Mouse (Mus musculus) left cerebral cortex, adult 8-10 months (tissue): ENCODE measurements around the gene Inpp4b. TPM values are rescaled to one million over a fixed set of nuclear protein-coding genes. Genes with fewer than 3 reads are reported as not detected.

Experiments used
- DNase-seq, 2 experiments: peaks; one replicate each; pipeline ENCODE4 v3.0.0; 2022; ENCODE audit warnings: low spot score in 2 of 2
- total RNA-seq, 4 experiments: library from RNA; stranded (reverse); gene quantifications; 2 replicates each; pipeline ENCODE4 v1.2.4; 2022

The Inpp4b gene
- total RNA-seq, 4 experiments from 2014 or later, result 11.3 to 14.2 (median 12.9) TPM

DNA sequence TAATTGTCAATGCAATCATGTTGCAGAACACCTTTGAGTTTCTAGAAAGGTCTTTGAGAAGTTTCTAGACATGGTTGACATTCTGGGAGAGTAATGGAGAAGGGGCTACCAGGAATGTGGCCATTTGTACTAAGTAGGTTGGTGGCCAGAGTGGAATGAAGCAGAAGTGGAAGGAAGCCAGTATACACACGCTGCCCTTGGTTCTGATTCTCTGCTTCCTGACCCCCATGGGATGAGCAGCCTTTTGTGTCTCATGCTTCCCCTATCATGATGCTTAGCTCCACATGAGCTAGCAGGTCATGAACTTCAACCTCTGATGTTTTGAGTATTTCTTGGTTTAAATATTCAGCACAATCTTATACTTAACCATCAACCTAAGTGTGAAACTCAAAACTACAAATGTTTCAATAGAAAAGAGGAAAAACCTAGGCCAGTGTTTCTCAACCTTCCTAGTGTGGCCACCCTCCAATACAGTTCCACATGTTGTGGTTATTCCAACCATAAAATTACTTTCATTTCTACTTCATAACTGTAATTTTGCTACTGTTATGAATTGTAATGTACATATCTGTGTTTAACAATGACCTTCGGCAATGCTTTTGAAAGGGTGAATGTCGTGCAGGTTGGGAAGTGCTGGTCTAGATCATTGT, 233.0 kb downstream of the Inpp4b start:
- no peak for DNase-seq

GRCm38 (mm10) chr8:81578951-81579350, 236.6 kb downstream of the Inpp4b start:
- DNase-seq, result no peak

- DNase-seq, result no peak
Measured at GRCm38 (mm10) chr8:81581817-81582437, 239.6 kb downstream of the Inpp4b start.

- DNase-seq, result no peak
Measured at GRCm38 (mm10) chr8:81582906-81583305, 240.6 kb downstream of the Inpp4b start.

GRCm38 (mm10) chr8:81586783-81587182, 244.4 kb downstream of the Inpp4b start:
- no peak for DNase-seq

- no peak for DNase-seq
Measured at GRCm38 (mm10) chr8:81594134-81594714, 251.9 kb downstream of the Inpp4b start.

- no peak for DNase-seq
Measured at GRCm38 (mm10) chr8:81599209-81599608, 256.9 kb downstream of the Inpp4b start.

- no peak for DNase-seq
Measured at GRCm38 (mm10) chr8:81601136-81601535, 258.8 kb downstream of the Inpp4b start.

- DNase-seq, result no peak
Measured at GRCm38 (mm10) chr8:81608082-81608481, 265.7 kb downstream of the Inpp4b start.

GRCm38 (mm10) chr8:81609064-81609463, 266.7 kb downstream of the Inpp4b start:
- DNase-seq, result no peak

DNA sequence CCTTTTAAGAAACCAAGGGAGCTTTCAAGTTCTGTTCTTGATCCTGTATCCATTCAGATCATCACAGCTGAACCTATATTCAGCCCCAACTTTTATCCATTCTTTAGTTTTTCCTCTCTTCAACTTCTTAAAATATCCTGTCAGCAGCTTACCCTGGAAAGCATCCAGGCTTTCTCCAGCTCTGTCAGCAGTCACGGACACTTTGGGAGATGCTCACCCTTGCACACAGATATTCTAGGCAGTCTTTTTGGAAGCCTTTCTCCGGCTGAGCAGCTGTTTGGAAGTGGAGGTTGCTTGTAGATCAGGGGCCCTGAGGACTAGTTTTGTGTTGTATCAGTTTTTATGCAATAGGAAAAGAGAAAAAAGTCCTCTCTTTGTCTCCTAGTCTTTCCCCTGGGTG, 270.3 kb downstream of the Inpp4b start:
- DNase-seq, result no peak

GRCm38 (mm10) chr8:81614135-81614534, 271.8 kb downstream of the Inpp4b start:
- no peak for DNase-seq

- DNase-seq, result no peak
Measured at GRCm38 (mm10) chr8:81614605-81615004, 272.2 kb downstream of the Inpp4b start.

- no peak for DNase-seq
Measured at GRCm38 (mm10) chr8:81615552-81615951, 273.2 kb downstream of the Inpp4b start.

DNA sequence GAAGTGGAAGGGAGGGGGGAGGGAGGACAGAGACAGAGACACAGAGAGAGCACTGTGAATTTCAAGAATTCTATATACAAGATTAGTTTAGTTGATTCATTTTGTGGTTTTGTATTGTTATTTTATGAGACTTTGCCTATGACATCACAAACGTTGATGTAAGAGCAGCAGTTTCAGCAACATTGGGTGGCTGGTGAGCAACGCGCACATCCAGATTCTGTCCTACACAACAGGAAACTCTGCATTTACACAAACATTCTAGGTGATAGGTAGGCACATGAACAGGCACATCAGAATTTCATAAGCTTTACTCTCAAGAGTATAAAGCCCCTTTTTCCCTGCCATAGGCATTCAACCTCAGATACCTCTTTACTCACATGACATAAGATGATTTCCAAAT, 276.6 kb downstream of the Inpp4b start:
- DNase-seq, result no peak

- DNase-seq, result no peak
Measured at GRCm38 (mm10) chr8:81635015-81635414, 292.7 kb downstream of the Inpp4b start.

DNA sequence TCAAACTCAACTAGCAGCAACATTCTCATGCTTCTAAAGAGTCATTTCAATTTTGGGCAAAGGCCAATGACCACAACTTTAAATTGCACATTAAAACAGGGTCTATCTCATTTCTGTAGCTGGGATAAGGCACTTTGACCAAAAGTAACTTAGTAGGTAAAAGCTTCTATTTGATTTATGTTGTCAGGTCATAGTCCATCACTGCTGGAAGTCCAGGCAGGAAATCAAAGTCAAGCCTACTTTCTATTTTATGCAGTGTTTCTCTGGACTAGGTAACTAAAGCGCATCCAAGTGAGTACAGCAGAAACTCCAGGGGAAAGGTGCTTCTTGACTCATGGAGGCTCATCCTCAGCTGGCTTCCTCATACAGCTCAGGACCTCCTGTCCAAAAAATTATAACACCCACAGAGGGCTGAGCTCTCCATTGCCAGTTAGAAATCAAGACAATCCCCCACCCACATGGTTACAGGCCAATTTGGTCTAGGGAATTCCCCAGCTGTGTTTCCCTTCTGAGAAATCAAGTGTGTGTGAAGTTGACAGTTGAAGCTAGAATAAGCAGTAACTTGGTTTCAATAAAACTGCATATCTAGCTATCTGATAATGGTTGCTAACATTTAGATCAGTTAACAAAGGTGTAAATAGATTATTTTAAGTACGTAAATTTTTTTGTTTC, 293.7 kb downstream of the Inpp4b start:
- DNase-seq, result no peak

- no peak for DNase-seq
Measured at GRCm38 (mm10) chr8:81638478-81638877, 296.1 kb downstream of the Inpp4b start.

GRCm38 (mm10) chr8:81639820-81640219, 297.5 kb downstream of the Inpp4b start:
- DNase-seq, result no peak

DNA sequence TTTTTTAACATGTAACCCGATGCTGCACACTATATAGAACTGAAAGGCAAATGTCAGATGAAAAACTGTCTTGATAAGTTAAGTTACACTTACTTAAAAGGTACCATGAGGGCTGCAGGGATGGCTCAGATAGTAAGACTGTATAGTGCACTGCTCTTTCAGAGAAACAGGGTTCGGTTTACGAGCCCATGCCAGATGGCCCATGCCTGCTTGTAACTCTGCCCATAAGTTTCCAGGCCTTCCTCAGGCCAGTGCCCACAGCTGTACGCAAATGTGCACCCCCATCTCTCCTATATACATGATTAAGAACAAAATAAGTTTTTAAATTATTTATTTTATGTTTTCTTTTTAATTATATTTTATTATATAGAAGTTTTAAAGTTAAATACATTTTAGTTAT, 300.7 kb downstream of the Inpp4b start:
- DNase-seq, result no peak

DNA sequence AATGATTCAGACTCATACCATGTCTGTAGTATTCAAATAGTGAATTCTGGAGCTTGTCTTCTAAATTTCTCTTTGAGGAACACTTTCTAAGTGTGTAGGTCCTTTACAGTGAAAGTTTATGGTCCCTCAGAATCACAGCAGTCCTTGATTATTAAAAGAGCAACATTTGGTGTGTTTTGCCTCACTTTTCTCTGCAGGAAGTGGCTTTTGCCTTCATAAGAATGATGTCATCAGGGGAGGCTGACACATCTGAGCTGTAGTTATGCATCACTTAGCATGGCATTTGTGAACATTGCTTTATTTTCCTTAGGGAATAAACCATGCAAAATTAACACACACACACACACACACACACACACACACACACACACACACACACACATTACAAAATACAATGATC, 349.8 kb downstream of the Inpp4b start:
- DNase-seq, result no peak

DNA sequence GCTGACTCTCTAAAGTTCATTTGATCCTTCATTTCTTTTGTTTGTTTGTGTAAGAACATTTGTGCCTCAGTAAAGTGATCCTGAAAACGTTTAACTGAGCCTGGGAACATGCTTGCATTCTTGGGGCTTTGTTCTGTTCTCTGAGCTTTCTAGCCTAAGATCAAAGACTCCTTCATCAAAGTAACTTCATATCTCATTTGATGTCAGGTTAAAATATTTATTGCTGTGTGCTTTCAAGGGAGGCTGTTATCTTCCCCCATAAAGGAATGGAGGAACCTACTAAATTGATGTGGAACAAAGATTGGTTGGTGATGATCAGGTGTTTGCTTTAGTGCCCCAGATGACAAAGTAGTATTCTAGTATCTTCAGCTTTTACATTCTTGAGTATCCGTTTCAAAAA, 352.5 kb downstream of the Inpp4b start:
- no peak for DNase-seq
